Mouse (Mus musculus): ENCODE measurements around the gene Sdc1. TPM values are rescaled to one million over a fixed set of nuclear protein-coding genes. Genes with fewer than 3 reads are reported as not detected.
A peak's percentile ranks its signal among the peaks of the same experiment; 100 is the strongest.

Sdc1 gene
- polyA plus RNA-seq, 1 experiment from 2014 or later = 170 TPM

DNA sequence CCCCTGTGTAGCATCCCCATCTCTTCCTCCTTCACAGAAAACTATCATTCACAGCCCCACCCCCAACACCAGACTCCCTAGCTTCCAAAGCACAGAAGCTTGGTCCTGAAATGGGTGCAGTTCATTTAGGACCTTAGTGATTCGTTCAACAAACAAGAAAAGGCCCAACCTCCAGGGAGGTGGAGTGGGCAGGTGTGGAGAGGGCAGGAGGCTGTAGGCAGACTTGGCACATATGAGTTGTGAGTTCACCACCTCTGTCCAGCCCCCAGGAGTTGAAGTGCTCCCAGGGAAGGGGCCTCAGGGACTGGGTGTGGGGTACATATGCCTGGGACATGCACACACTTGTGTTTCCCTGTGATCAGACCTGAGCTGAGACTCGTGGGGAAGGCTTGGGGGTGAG is 39.8 kb downstream of the Sdc1 start:
- peak; percentile 43 for ATAC-seq (ENCODE audit: low read depth)
- no peak overlapping the region for H3K4me3 ChIP-seq (ENCODE audit: low read length)
- H3K4me2 ChIP-seq (ENCODE audit: low read depth, low read length) = no peak overlapping the region
- H3K27ac ChIP-seq (ENCODE audit: low read length) = peak overlapping the region; percentile 82
- no peaks in the 10 kb centered on the region for H3K9me3 ChIP-seq (ENCODE audit: control insufficient read depth, low read length)
- H3K4me1 ChIP-seq (replicated peaks; ENCODE audit: control insufficient read depth, insufficient read depth, low read length) = peaks cover 18% of the 10 kb centered on the region
- no peak overlapping the region for H3K9ac ChIP-seq (ENCODE audit: low read length)
- 36% methylated on average over 2 of the region's 2 CpGs for WGBS
- H3K27me3 ChIP-seq (ENCODE audit: control insufficient read depth, insufficient read depth, low read depth, low read length) = no peaks in the 10 kb centered on the region
- H3K36me3 ChIP-seq (ENCODE audit: control insufficient read depth, insufficient read depth, low read length) = no peaks in the 10 kb centered on the region

DNA sequence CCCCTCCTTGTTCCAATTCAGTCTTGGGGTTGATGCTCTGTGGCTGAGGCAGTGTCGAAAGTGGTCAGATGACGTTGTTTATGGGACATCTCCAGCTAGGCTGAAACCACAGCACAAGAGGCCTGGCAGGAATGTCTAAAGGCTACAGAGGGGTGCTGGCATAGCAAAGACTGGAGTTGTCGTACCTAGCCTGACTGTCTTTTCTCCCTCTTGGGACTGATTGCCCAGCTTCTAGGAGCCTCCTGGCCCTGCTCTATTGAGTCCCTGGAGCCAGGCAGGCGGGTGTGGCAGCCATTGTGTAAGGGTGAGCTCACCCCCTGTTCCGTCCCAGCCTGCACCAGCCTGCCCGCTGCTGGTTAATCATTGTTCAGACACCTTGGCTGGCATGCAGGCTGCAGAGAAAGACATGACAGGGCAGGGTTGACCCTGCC is 40.3 kb downstream of the Sdc1 start:
- peaks cover 18% of the 10 kb centered on the region for H3K4me1 ChIP-seq (replicated peaks; ENCODE audit: control insufficient read depth, insufficient read depth, low read length)
- peak overlapping the region; percentile 82 for H3K27ac ChIP-seq (ENCODE audit: low read length)
- no peaks in the 10 kb centered on the region for H3K27me3 ChIP-seq (ENCODE audit: control insufficient read depth, insufficient read depth, low read depth, low read length)
- WGBS = 41% methylated on average over 6 of the region's 6 CpGs
- H3K4me3 ChIP-seq (ENCODE audit: low read length) = no peak overlapping the region
- no peak overlapping the region for H3K9ac ChIP-seq (ENCODE audit: low read length)
- no peaks in the 10 kb centered on the region for H3K9me3 ChIP-seq (ENCODE audit: control insufficient read depth, low read length)
- peak; percentile 82 for ATAC-seq (ENCODE audit: low read depth)
- H3K4me2 ChIP-seq (ENCODE audit: low read depth, low read length) = no peak overlapping the region
- H3K36me3 ChIP-seq (ENCODE audit: control insufficient read depth, insufficient read depth, low read length) = no peaks in the 10 kb centered on the region

DNA sequence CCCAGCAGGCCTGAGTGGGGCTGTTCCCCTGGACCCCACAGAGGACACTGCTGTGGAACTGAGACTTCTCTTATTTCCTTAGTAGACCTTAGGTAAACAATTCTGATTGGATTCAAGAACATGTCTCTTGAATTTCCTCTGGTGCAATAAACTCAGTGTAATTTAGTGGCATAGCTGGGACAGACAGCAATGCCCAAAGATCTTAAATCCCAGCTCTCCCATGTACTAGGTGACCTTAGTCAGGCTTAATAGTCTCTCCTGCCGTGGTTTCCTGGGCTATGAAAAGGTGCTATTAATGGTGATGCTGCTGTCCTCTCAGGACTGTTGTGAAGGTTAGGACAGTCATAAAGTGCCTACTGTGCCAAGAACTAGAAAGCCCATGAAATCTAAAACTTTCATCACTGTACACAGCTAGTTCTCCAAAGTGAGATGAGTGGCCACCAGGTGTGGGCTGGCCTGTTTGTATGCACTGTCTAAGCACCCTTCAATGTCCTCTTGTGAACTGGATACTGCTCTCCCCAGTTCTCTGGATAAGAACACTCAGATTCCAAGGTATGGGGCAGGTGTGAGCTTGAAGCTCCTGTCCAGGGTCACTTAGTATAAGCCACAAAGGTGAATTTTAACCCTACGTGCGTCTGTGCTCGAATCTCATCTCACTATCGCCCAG is 40.9 kb downstream of the Sdc1 start:
- ATAC-seq (ENCODE audit: low read depth) = peak; percentile 53
- peak overlapping the region; percentile 82 for H3K27ac ChIP-seq (ENCODE audit: low read length)

DNA sequence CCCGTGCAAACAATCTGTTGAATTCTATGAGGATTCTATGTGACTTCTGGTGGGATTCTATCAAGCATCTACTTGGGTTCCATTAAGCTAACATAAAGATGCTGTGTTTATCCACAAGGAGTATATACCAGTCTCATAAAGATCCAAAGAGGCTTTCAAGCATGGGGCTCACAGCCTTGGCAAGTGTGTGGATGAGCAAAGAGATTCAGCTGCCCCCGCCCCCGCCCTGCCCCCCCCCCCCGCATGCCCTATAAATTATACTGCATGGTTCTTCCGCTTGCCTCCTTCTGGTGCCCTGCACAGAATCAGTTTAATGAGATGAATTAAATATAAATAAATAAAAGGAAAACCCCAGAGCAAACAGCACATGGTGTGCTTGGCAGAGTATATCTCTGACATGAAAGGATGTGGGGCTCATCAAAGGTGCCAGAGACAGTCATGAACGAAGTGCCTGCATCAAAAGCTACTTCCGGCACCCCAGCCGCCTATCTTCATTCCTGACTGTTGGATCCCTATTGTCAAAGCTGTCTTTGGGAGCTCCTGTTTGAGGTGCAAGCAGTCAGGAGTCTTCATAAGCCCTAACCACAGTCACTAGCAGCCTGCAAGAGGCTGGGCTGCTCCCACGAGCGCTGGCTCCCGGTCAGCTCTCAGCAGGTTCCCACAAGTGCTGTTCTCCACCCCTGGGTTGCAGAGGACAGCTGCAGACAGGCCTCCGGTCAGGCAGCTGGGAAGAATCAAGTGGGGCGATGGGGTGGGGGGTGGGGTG is 46.5 kb downstream of the Sdc1 start:
- ATAC-seq (ENCODE audit: low read depth) = peak; percentile 92
- Histone ChIP-seq H3K27me3 (ENCODE audit: control insufficient read depth, insufficient read depth, low read depth, low read length) (no peaks in the 10 kb centered on the region), H3K9me3 (ENCODE audit: control insufficient read depth, low read length) (no peaks in the 10 kb centered on the region), H3K4me3 (ENCODE audit: low read length) (no peak overlapping the region), H3K27ac (ENCODE audit: low read length) (no peak overlapping the region), H3K9ac (ENCODE audit: low read length) (no peak overlapping the region; the same call in 1 of the 2 replicates), H3K4me1 (replicated peaks; ENCODE audit: control insufficient read depth, insufficient read depth, low read length) (peaks cover 11% of the 10 kb centered on the region), H3K4me2 (ENCODE audit: low read depth, low read length) (peak overlapping the region; percentile 22), H3K36me3 (ENCODE audit: control insufficient read depth, insufficient read depth, low read length) (no peaks in the 10 kb centered on the region)
- 20% methylated on average over 13 of the region's 13 CpGs for WGBS

More for the DNA sequence above, 40.9 kb downstream of the Sdc1 start:
- no peak overlapping the region for H3K4me2 ChIP-seq (ENCODE audit: low read depth, low read length)
- H3K27me3 ChIP-seq (ENCODE audit: control insufficient read depth, insufficient read depth, low read depth, low read length) = no peaks in the 10 kb centered on the region
- no peak overlapping the region for H3K4me3 ChIP-seq (ENCODE audit: low read length)
- WGBS = 67% methylated on average over 5 of the region's 5 CpGs
- H3K4me1 ChIP-seq (replicated peaks; ENCODE audit: control insufficient read depth, insufficient read depth, low read length) = peaks cover 18% of the 10 kb centered on the region
- no peak overlapping the region for H3K9ac ChIP-seq (ENCODE audit: low read length)
- no peaks in the 10 kb centered on the region for H3K9me3 ChIP-seq (ENCODE audit: control insufficient read depth, low read length)
- H3K36me3 ChIP-seq (ENCODE audit: control insufficient read depth, insufficient read depth, low read length) = no peaks in the 10 kb centered on the region

DNA sequence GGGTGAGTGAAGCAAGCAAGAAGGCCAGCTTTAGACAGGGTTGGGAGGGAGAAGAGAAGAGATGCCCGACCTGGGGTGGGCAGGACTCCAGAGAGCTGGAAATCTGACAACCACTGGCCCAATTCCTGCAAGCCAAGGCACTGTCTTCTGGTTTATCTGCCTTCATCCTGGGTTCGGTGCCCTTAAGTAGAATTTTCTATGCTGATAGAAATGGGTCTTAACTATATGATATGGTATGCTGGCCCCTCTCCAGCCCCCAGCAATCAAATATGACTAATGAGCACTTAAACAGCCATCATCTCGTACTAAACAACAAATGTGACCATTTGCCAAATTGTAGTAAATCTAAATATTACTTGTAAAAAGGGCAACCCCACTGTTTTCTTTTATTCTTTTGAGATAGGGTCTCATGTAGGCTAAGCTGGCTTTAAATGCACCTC is 47.1 kb downstream of the Sdc1 start:
- H3K4me3 ChIP-seq (ENCODE audit: low read length) = no peak overlapping the region
- peak overlapping the region; percentile 22 for H3K4me2 ChIP-seq (ENCODE audit: low read depth, low read length)
- H3K9me3 ChIP-seq (ENCODE audit: control insufficient read depth, low read length) = no peaks in the 10 kb centered on the region
- H3K4me1 ChIP-seq (replicated peaks; ENCODE audit: control insufficient read depth, insufficient read depth, low read length) = peaks cover 11% of the 10 kb centered on the region
- no peaks in the 10 kb centered on the region for H3K36me3 ChIP-seq (ENCODE audit: control insufficient read depth, insufficient read depth, low read length)
- ATAC-seq (ENCODE audit: low read depth) = peak; percentile 51
- 22% methylated on average over 3 of the region's 3 CpGs for WGBS
- H3K9ac ChIP-seq (ENCODE audit: low read length) = no peak overlapping the region
- no peak overlapping the region for H3K27ac ChIP-seq (ENCODE audit: low read length)
- no peaks in the 10 kb centered on the region for H3K27me3 ChIP-seq (ENCODE audit: control insufficient read depth, insufficient read depth, low read depth, low read length)

DNA sequence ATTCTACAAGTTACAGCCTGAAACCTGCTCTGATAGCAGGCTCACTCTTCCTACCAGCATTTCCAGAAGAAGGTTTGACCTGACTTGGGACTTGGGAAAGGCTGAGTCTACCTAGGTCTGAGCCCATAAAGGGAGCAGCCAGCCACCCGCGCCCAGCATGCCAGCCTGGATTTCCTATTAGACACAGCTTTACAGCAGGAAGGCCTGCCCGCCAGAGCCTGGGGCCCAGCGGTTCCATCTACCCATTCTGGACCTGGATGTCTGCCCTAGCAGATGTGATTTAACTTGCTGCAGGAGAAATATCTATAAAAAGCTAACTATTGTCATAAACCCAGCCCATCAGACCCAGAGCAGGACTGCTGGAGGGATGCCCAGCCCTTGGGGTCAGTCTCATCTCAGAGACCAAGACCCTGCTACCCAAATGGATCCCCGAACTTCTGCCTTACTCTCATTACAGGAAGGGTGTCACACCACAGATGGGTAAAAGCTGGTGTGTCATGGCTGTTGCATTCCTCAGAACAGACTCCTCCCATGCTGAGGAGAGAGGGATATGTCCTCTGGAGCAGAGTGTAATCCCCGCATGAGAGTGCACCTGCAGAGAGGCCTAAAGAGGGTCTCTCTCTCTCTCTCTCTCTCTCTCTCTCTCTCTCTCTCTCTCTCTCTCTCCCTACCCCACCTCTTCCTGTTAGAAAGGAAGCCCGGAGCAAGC is 54.0 kb downstream of the Sdc1 start:
- no peak overlapping the region for H3K4me2 ChIP-seq (ENCODE audit: low read depth, low read length)
- no peak; the same call in 1 of the 2 replicates for ATAC-seq (ENCODE audit: low read depth)
- no peaks in the 10 kb centered on the region for H3K4me1 ChIP-seq (replicated peaks; ENCODE audit: control insufficient read depth, insufficient read depth, low read length)
- no peak overlapping the region for H3K27ac ChIP-seq (ENCODE audit: low read length)
- H3K4me3 ChIP-seq (ENCODE audit: low read length) = no peak overlapping the region
- no peak overlapping the region for H3K9ac ChIP-seq (ENCODE audit: low read length)
- 65% methylated on average over 7 of the region's 7 CpGs for WGBS
- H3K36me3 ChIP-seq (ENCODE audit: control insufficient read depth, insufficient read depth, low read length) = no peaks in the 10 kb centered on the region
- H3K27me3 ChIP-seq (ENCODE audit: control insufficient read depth, insufficient read depth, low read depth, low read length) = no peaks in the 10 kb centered on the region
- no peaks in the 10 kb centered on the region for H3K9me3 ChIP-seq (ENCODE audit: control insufficient read depth, low read length)

DNA sequence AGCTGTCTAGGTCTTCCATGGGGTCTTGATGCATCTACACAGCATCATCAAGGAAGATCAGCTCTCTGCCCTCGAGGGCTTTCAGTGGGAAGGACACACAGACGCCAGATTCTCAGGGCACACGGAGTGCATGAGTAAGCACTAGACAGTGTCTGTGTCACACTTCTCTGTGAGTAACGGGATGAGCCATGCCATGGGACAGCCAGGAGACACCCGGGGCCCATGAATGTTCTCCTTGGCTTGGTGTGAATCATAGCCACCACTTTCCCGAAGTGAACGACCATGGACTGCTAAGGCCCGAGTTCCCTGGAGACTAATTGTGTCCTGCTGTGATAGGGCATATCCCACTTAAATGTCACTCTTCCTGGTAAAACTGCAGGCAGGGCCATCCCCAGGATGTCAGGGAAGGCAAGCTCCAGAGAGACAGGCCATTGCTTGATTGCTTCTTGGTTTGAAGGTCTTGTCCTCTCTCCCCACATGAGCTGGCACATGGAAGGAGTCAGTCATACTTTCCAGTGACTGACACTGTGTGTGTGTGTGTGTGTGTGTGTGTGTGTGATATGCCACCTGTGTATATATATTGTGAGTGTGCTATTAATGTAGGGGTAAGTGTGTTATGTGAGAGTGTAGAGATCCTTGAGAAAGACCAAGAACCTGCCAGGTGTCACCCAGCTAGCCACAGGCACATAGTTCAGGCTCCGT is 56.0 kb downstream of the Sdc1 start:
- no peak overlapping the region for H3K27ac ChIP-seq (ENCODE audit: low read length)
- H3K9ac ChIP-seq (ENCODE audit: low read length) = no peak overlapping the region
- H3K4me1 ChIP-seq (replicated peaks; ENCODE audit: control insufficient read depth, insufficient read depth, low read length) = no peaks in the 10 kb centered on the region
- no peak for ATAC-seq (ENCODE audit: low read depth)
- WGBS = 87% methylated on average over 9 of the region's 9 CpGs
- no peaks in the 10 kb centered on the region for H3K9me3 ChIP-seq (ENCODE audit: control insufficient read depth, low read length)
- no peak overlapping the region for H3K4me3 ChIP-seq (ENCODE audit: low read length)
- no peaks in the 10 kb centered on the region for H3K27me3 ChIP-seq (ENCODE audit: control insufficient read depth, insufficient read depth, low read depth, low read length)
- no peaks in the 10 kb centered on the region for H3K36me3 ChIP-seq (ENCODE audit: control insufficient read depth, insufficient read depth, low read length)
- H3K4me2 ChIP-seq (ENCODE audit: low read depth, low read length) = no peak overlapping the region

DNA sequence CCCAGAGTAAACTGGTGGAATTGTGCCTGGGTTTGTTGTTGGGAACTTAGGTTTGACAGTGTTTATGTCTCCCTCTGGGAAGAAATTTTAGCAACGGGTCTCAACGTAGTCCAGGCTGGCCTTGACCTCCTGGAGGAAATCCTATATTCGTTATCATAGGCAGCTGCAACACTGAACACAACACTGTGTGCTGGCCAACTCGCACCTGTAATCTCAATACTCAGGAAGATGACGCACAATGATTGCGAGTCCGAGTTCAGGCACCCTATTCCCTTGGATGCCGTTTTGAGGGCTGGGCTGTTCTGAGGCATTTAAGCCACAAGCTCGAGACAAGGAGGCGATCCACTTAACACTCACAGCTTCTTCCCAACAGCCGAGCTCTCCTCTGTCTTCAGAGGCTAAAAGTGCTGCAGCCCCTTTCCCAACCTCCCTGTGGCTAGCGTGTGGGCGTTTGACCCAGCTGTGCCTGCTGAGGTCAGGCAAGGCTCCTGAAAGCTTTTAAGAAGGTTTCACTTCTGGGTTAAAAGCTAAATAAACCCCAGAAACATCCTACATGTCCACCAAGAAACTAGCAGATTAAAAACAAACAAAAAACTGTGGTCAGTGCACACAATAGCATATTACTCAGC is 58.0 kb downstream of the Sdc1 start:
- no peak overlapping the region for H3K4me3 ChIP-seq (ENCODE audit: low read length)
- 53% methylated on average over 13 of the region's 13 CpGs for WGBS
- H3K27ac ChIP-seq (ENCODE audit: low read length) = no peak overlapping the region
- H3K36me3 ChIP-seq (ENCODE audit: control insufficient read depth, insufficient read depth, low read length) = no peaks in the 10 kb centered on the region
- H3K4me2 ChIP-seq (ENCODE audit: low read depth, low read length) = no peak overlapping the region
- no peaks in the 10 kb centered on the region for H3K4me1 ChIP-seq (replicated peaks; ENCODE audit: control insufficient read depth, insufficient read depth, low read length)
- no peak overlapping the region for H3K9ac ChIP-seq (ENCODE audit: low read length)
- no peak for ATAC-seq (ENCODE audit: low read depth)
- H3K27me3 ChIP-seq (ENCODE audit: control insufficient read depth, insufficient read depth, low read depth, low read length) = no peaks in the 10 kb centered on the region
- no peaks in the 10 kb centered on the region for H3K9me3 ChIP-seq (ENCODE audit: control insufficient read depth, low read length)

All from lung, embryonic 16.5 days (tissue).